Mouse (Mus musculus) CH12.LX (cell line): ENCODE data around the gene Fhl2. TPM values are rescaled to one million over a fixed set of nuclear protein-coding genes. Genes with fewer than 3 reads are reported as not detected.

Source experiments
- DNase-seq: peaks from one replicate; pipeline ENCODE4 v3.0.0-alpha.2; 2013; ENCODE audit errors: extremely low read depth
- H3K27ac ChIP-seq: 2 replicates; pipeline ENCODE4 v1.5.1; 2012; ENCODE audit warnings: low read depth, mild to moderate bottlenecking, control low read depth, moderate library complexity; ENCODE audit not compliant: insufficient read depth
- H3K27me3 ChIP-seq: replicated peaks from 2 replicates; pipeline ENCODE3; 2012; ENCODE audit warnings: inconsistent platforms
- H3K36me3 ChIP-seq, 2 experiments: replicated peaks in 1 of 2; 2 replicates each; pipeline versions ENCODE3 to v1.6.1; 2012; ENCODE audit warnings: inconsistent platforms in 1 of 2, low read length in 1 of 2, mild to moderate bottlenecking in 1 of 2, mixed read lengths in 1 of 2, moderate library complexity in 1 of 2; ENCODE audit not compliant: control insufficient read depth in 1 of 2, insufficient read depth in 1 of 2
- H3K4me1 ChIP-seq, 2 experiments: 2 replicates each; pipeline ENCODE4 v1.6.1; 2012; ENCODE audit warnings: inconsistent platforms in 1 of 2, moderate library complexity in 1 of 2; ENCODE audit not compliant: insufficient read depth in 2 of 2, control insufficient read depth in 1 of 2
- H3K4me2 ChIP-seq: 2 replicates; pipeline ENCODE4 v1.6.1; 2012; ENCODE audit warnings: low read depth, mild to moderate bottlenecking, control low read depth; ENCODE audit not compliant: poor library complexity, insufficient read depth, severe bottlenecking
- H3K4me3 ChIP-seq, 3 experiments: fragments of 150-350 bp in 1 of 3; sonication (generic) in 1 of 3; replicated peaks in 1 of 3; 2 replicates each; pipeline versions ENCODE3 to v1.5.1; 2011 to 2012; ENCODE audit warnings: low read depth in 2 of 3, low read length in 2 of 3, mild to moderate bottlenecking in 2 of 3, moderate library complexity in 2 of 3, control low read depth in 1 of 3, improper control_type of control experiment in 1 of 3, inconsistent platforms in 1 of 3, mixed read lengths in 1 of 3; ENCODE audit not compliant: poor library complexity in 1 of 3
- H3K79me2 ChIP-seq: replicated peaks from 2 replicates; pipeline ENCODE4 v1.6.1; 2012; ENCODE audit warnings: mild to moderate bottlenecking, moderate library complexity; ENCODE audit not compliant: control insufficient read depth, poor library complexity, insufficient read depth, severe bottlenecking; ENCODE audit errors: extremely low read depth
- H3K9ac ChIP-seq: 2 replicates; pipeline ENCODE4 v1.6.1; 2012; ENCODE audit warnings: low read depth, mild to moderate bottlenecking, control low read depth, moderate library complexity; ENCODE audit not compliant: insufficient read depth
- H3K9me3 ChIP-seq: replicated peaks from 2 replicates; pipeline ENCODE3; 2012; ENCODE audit warnings: low read length, inconsistent platforms, mixed read lengths
- CHD1 ChIP-seq: IDR thresholded peaks from 2 replicates; pipeline ENCODE4 v1.6.1; 2012; ENCODE audit warnings: low read depth, low read length, improper control_type of control experiment, inconsistent platforms
- CHD2 ChIP-seq: IDR thresholded peaks from 2 replicates; pipeline ENCODE4 v1.6.1; 2011; ENCODE audit warnings: low read length, improper control_type of control experiment
- E2F4 ChIP-seq: IDR thresholded peaks from 2 replicates; pipeline ENCODE4 v1.6.1; 2011; ENCODE audit warnings: low read depth, low read length, improper control_type of control experiment; ENCODE audit not compliant: insufficient replicate concordance
- ELF1 ChIP-seq: IDR thresholded peaks from 2 replicates; pipeline ENCODE4 v1.6.1; 2014; ENCODE audit warnings: low read depth, mild to moderate bottlenecking, inconsistent platforms, low read length, improper control_type of control experiment
- IRF4 ChIP-seq: IDR thresholded peaks from 2 replicates; pipeline ENCODE4 v1.6.1; 2014; ENCODE audit warnings: low read depth, mild to moderate bottlenecking, inconsistent platforms, low read length, improper control_type of control experiment
- MAZ ChIP-seq: IDR thresholded peaks from 2 replicates; pipeline ENCODE4 v1.6.1; 2012; ENCODE audit warnings: low read depth, mild to moderate bottlenecking, inconsistent platforms, low read length, improper control_type of control experiment, moderate library complexity
- MYC ChIP-seq: IDR thresholded peaks from 2 replicates; pipeline ENCODE4 v1.6.1; 2011; ENCODE audit warnings: low read depth, mild to moderate bottlenecking, improper control_type of control experiment, low read length
- NELFE ChIP-seq: IDR thresholded peaks from 2 replicates; pipeline ENCODE4 v1.6.1; 2011; ENCODE audit warnings: low read depth, low read length, improper control_type of control experiment
- NRF1 ChIP-seq: IDR thresholded peaks from 2 replicates; pipeline ENCODE4 v1.6.1; 2014; ENCODE audit warnings: low read depth, mild to moderate bottlenecking, inconsistent platforms, low read length, improper control_type of control experiment, moderate library complexity
- PAX5 ChIP-seq: IDR thresholded peaks from 2 replicates; pipeline ENCODE4 v1.6.1; 2012; ENCODE audit warnings: low read length, inconsistent platforms, mixed read lengths
- RCOR1 ChIP-seq: conservative IDR thresholded peaks from 2 replicates; pipeline ENCODE4 v1.6.1; 2012; ENCODE audit warnings: low read depth, mild to moderate bottlenecking, inconsistent platforms, low read length, improper control_type of control experiment
- TCF12 ChIP-seq: IDR thresholded peaks from 2 replicates; pipeline ENCODE4 v1.6.1; 2014; ENCODE audit warnings: low read depth, mild to moderate bottlenecking, inconsistent platforms, low read length, improper control_type of control experiment
- USF2 ChIP-seq: conservative IDR thresholded peaks from 2 replicates; pipeline ENCODE4 v1.6.1; 2011; ENCODE audit warnings: low read depth, low read length, improper control_type of control experiment
- ZC3H11A ChIP-seq: IDR thresholded peaks from 2 replicates; pipeline ENCODE4 v1.6.1; 2012; ENCODE audit warnings: low read depth, mild to moderate bottlenecking, inconsistent platforms, low read length, improper control_type of control experiment
- ZKSCAN1 ChIP-seq: IDR thresholded peaks from 2 replicates; pipeline ENCODE4 v1.6.1; 2012; ENCODE audit warnings: low read depth, inconsistent platforms, low read length, improper control_type of control experiment, borderline replicate concordance
- ZMIZ1 ChIP-seq: IDR thresholded peaks from 2 replicates; pipeline ENCODE4 v1.6.1; 2012; ENCODE audit warnings: low read depth, mild to moderate bottlenecking, inconsistent platforms, low read length, improper control_type of control experiment
- dilution Hi-C: fragments of 300-500 bp; cut with MboI; formaldehyde crosslinking; loops from 2 replicates; pipeline ENCODE4 v1.14.3; 2020; ENCODE audit warnings: low sequenced_read_pairs; ENCODE audit not compliant: extremely low pct_unique_long_range_greater_than_20kb, extremely low pct_ligation_motif_present
- in situ Hi-C: fragments of 300-500 bp; cut with MboI; formaldehyde crosslinking; loops from 3 replicates; pipeline ENCODE4 v1.14.3; 2019; ENCODE audit warnings: low sequenced_read_pairs, low pct_ligation_motif_present, low pct_unique_long_range_greater_than_20kb, mixed read lengths
- polyA plus RNA-seq: library from polyadenylated mRNA; unstranded; fragments of >175 nt; gene quantifications from 2 replicates; pipeline ENCODE4 v1.2.1, GENCODE M21; 2012; ENCODE audit warnings: low read depth; ENCODE audit not compliant: insufficient read length
- total RNA-seq, 2 experiments: library from RNA; depleted of rRNA; stranded (reverse); fragments of 300-350 nt in 1 of 2; fragments of >200 nt in 1 of 2; gene quantifications; 2 replicates each; pipeline ENCODE4 v1.2.3; 2012 to 2014

The Fhl2 gene
- total and polyA plus RNA-seq, 3 experiments: 0.13 to 0.21 (median 0.14) TPM

GRCm38 (mm10) chr1:43186334-43186733 is 10.4 kb downstream of the Fhl2 start:
- Histone ChIP-seq H3K4me3 (no peak overlapping the region), H3K4me1 (peaks cover 3 to 10% of the 10 kb centered on the region in 2 experiments; a peak in 3 of 4 replicates), H3K9ac (no peak overlapping the region), H3K79me2 (no peaks in the 10 kb centered on the region), H3K36me3 (no peaks in the 10 kb centered on the region), H3K27me3 (no peaks in the 10 kb centered on the region), H3K27ac (no peak overlapping the region), H3K4me2 (no peak overlapping the region), H3K9me3 (no peaks in the 10 kb centered on the region)
- in situ Hi-C loops: no loop called here
- DNase-seq: no peak
- dilution Hi-C loops: no loop called here
- TF ChIP-seq USF2 (no peak), CHD2 (no peak), ZKSCAN1 (no peak), NELFE (no peak)

GRCm38 (mm10) chr1:43180912-43181311 is 15.9 kb downstream of the Fhl2 start:
- Histone ChIP-seq H3K9ac (no peak overlapping the region), H3K4me2 (0 out of 2 replicates have a peak overlapping the region, but pooled peaks have one; percentile 13), H3K4me3 (no peak overlapping the region), H3K9me3 (no peaks in the 10 kb centered on the region), H3K27me3 (no peaks in the 10 kb centered on the region), H3K4me1 (peaks cover 3 to 10% of the 10 kb centered on the region in 2 experiments; a peak in 3 of 4 replicates), H3K27ac (no peak overlapping the region), H3K79me2 (no peaks in the 10 kb centered on the region), H3K36me3 (no peaks in the 10 kb centered on the region)
- dilution Hi-C loops: no loop called here
- no peak for TF ChIP-seq MAZ
- no peak for TF ChIP-seq ZMIZ1
- TF ChIP-seq NRF1: no peak
- TF ChIP-seq USF2: no peak
- TF ChIP-seq CHD1: no peak
- TF ChIP-seq RCOR1: no peak
- TF ChIP-seq TCF12: no peak
- no peak for TF ChIP-seq PAX5
- TF ChIP-seq E2F4: no peak
- TF ChIP-seq MYC: no peak
- no peak for TF ChIP-seq IRF4
- no peak for DNase-seq
- in situ Hi-C loops: no loop called here

- Histone ChIP-seq H3K4me3 (no peak overlapping the region), H3K4me1 (peaks cover 3 to 9% of the 10 kb centered on the region in 2 experiments; a peak in 3 of 4 replicates), H3K9ac (no peak overlapping the region), H3K27me3 (no peaks in the 10 kb centered on the region), H3K27ac (no peak overlapping the region), H3K79me2 (no peaks in the 10 kb centered on the region), H3K36me3 (no peaks in the 10 kb centered on the region), H3K4me2 (no peak overlapping the region), H3K9me3 (no peaks in the 10 kb centered on the region)
- in situ Hi-C loops (no loop called here), dilution Hi-C loops (no loop called here)
- no peak for DNase-seq
- TF ChIP-seq MAZ (no peak), ELF1 (no peak), ZC3H11A (no peak)
These were observed 18.0 kb downstream of the Fhl2 start for GRCm38 (mm10) chr1:43178780-43179179.
